Mouse (Mus musculus): Measurements from ENCODE around the gene Pou4f1. TPM values are rescaled to one million over a fixed set of nuclear protein-coding genes. Genes with fewer than 3 reads are reported as not detected.

The Pou4f1 gene
- polyA plus RNA-seq, 1 experiment from 2014 or later = 1.3 TPM

- no peak for DNase-seq (ENCODE audit: low spot score)
Measured at GRCm38 (mm10) chr14:104457966-104458710, 9.7 kb downstream of the Pou4f1 start.

- DNase-seq (ENCODE audit: low spot score) = no peak
Measured at GRCm38 (mm10) chr14:104456976-104457375, 10.8 kb downstream of the Pou4f1 start.

GRCm38 (mm10) chr14:104453824-104454223, 14.0 kb downstream of the Pou4f1 start:
- peak; percentile 60 for DNase-seq (ENCODE audit: low spot score)

- no peak for DNase-seq (ENCODE audit: low spot score)
Measured at GRCm38 (mm10) chr14:104434293-104434692, 33.5 kb downstream of the Pou4f1 start.

GRCm38 (mm10) chr14:104430819-104431218, 37.0 kb downstream of the Pou4f1 start:
- DNase-seq (ENCODE audit: low spot score) = no peak

GRCm38 (mm10) chr14:104423688-104424470, 43.9 kb downstream of the Pou4f1 start:
- no peak for DNase-seq (ENCODE audit: low spot score)

Other genes starting within 250 kb of the Pou4f1 start
- 24.2 and 25.3 TPM in 2 replicates for gene Rnf219, start 54.6 kb upstream of the Pou4f1 start, polyA plus RNA-seq (2015; fragmentation: Nextera tagmentation; extraction: Ambion mirVana)